Mouse (Mus musculus) embryonic facial prominence, embryonic 11.5 days (tissue): Measurements from ENCODE around the gene Dmpk. TPM values are rescaled to one million over a fixed set of nuclear protein-coding genes. Genes with fewer than 3 reads are reported as not detected.

Experiments used
- ATAC-seq: fragments of 200-750 bp; cut with Nextera tagmentation; replicated peaks from 2 replicates; pipeline ENCODE4 v1.8.0; 2017; ENCODE audit warnings: low read depth; ENCODE audit not compliant: insufficient number of reproducible peaks, low FRiP score, low TSS enrichment
- DNase-seq: peaks from one replicate; pipeline ENCODE4 v3.0.0-alpha.2; 2015; ENCODE audit warnings: low spot score
- H3K27ac ChIP-seq: fragments of 300-500 bp; sonication (generic); replicated peaks from 2 replicates; pipeline ENCODE4 v1.5.1; 2014; ENCODE audit warnings: mild to moderate bottlenecking, low read depth, low read length, control low read depth
- H3K27me3 ChIP-seq: fragments of 300-500 bp; sonication (generic); 2 replicates; pipeline ENCODE4 v1.6.1; 2014; ENCODE audit warnings: mild to moderate bottlenecking, low read length, moderate library complexity, mixed read lengths; ENCODE audit not compliant: control insufficient read depth, insufficient read depth
- H3K36me3 ChIP-seq: fragments of 300-500 bp; sonication (generic); replicated peaks from 2 replicates; pipeline ENCODE4 v1.6.1; 2014; ENCODE audit warnings: low read depth, mild to moderate bottlenecking, low read length, moderate library complexity, mixed read lengths; ENCODE audit not compliant: control insufficient read depth, insufficient read depth
- H3K4me1 ChIP-seq: fragments of 300-500 bp; sonication (generic); 2 replicates; pipeline ENCODE4 v1.6.1; 2014; ENCODE audit warnings: low read length, mixed read lengths; ENCODE audit not compliant: control insufficient read depth, insufficient read depth
- H3K4me2 ChIP-seq: fragments of 300-500 bp; sonication (generic); 2 replicates; pipeline ENCODE4 v1.6.1; 2014; ENCODE audit warnings: low read depth, mild to moderate bottlenecking, control low read depth, low read length, moderate library complexity
- H3K4me3 ChIP-seq: fragments of 300-500 bp; sonication (generic); 2 replicates; pipeline ENCODE4 v1.5.1; 2014; ENCODE audit warnings: low read depth, low read length, control low read depth
- H3K9ac ChIP-seq: fragments of 300-500 bp; sonication (generic); replicated peaks from 2 replicates; pipeline ENCODE4 v1.6.1; 2014; ENCODE audit warnings: mild to moderate bottlenecking, control low read depth, low read length
- H3K9me3 ChIP-seq: fragments of 300-500 bp; sonication (generic); replicated peaks from 2 replicates; pipeline ENCODE4 v1.6.1; 2016; ENCODE audit warnings: mild to moderate bottlenecking, low read length, inconsistent platforms, mixed read lengths; ENCODE audit not compliant: control insufficient read depth
- whole genome bisulfite sequencing: fragments of 180-500 bp; shearing (Covaris S2); extraction: QIAGEN DNeasy Blood & Tissue Kit; methylation state at CpG from one replicate; pipeline ENCODE4 v1.1.7; 2014; 5-methylcytosine and 5-hydroxymethylcytosine counted together
- polyA plus RNA-seq: library from polyadenylated mRNA; unstranded; fragments of >200 nt; fragmentation: Nextera tagmentation; extraction: Ambion mirVana; gene quantifications from 2 replicates; pipeline ENCODE4 v1.2.1, GENCODE M21; 2014

Gene Dmpk
- polyA plus RNA-seq = 5.1 and 6.5 TPM in 2 replicates

- peaks cover 5% of the 10 kb centered on the region for H3K4me1 ChIP-seq
- H3K27me3 ChIP-seq = no peaks in the 10 kb centered on the region
- H3K4me2 ChIP-seq = no peak within 1 kb of the TSS
- no peak within 1 kb of the TSS; the same call in 1 of the 2 replicates for H3K9ac ChIP-seq
- no peaks in the 10 kb centered on the region for H3K9me3 ChIP-seq
- no peak within 1 kb of the TSS for H3K27ac ChIP-seq
- ATAC-seq (no peak), DNase-seq (no peak)
- WGBS = 44% methylated on average over 10 of the region's 10 CpGs
- no peak within 1 kb of the TSS for H3K4me3 ChIP-seq
- H3K36me3 ChIP-seq = peaks cover 30% of the 10 kb centered on the region
These were observed at the start of gene Dmpk for GRCm38 (mm10) chr7:19083701-19084100. Gene Dmpk (plus strand): TSS chr7:19083849.

- Histone ChIP-seq H3K9ac (no peak overlapping the region), H3K4me3 (no peak overlapping the region), H3K36me3 (peaks cover 36% of the 10 kb centered on the region), H3K4me1 (no peaks in the 10 kb centered on the region), H3K27me3 (no peaks in the 10 kb centered on the region), H3K9me3 (no peaks in the 10 kb centered on the region), H3K4me2 (no peak overlapping the region), H3K27ac (no peak overlapping the region)
- 92% methylated on average over 6 of the region's 6 CpGs for WGBS
- DNase-seq (no peak), ATAC-seq (no peak)
These were observed 39.0 kb upstream of the Dmpk start for GRCm38 (mm10) chr7:19044616-19045015.

GRCm38 (mm10) chr7:19046286-19047069 is 37.2 kb upstream of the Dmpk start:
- no peaks in the 10 kb centered on the region for H3K9me3 ChIP-seq
- H3K4me2 ChIP-seq = no peak overlapping the region
- no peak overlapping the region for H3K27ac ChIP-seq
- no peak overlapping the region for H3K9ac ChIP-seq
- H3K36me3 ChIP-seq = peaks cover 29% of the 10 kb centered on the region
- WGBS = 91% methylated on average over 11 of the region's 11 CpGs
- H3K27me3 ChIP-seq = no peaks in the 10 kb centered on the region
- H3K4me3 ChIP-seq = no peak overlapping the region
- DNase-seq (no peak), ATAC-seq (no peak)
- no peaks in the 10 kb centered on the region for H3K4me1 ChIP-seq

DNA sequence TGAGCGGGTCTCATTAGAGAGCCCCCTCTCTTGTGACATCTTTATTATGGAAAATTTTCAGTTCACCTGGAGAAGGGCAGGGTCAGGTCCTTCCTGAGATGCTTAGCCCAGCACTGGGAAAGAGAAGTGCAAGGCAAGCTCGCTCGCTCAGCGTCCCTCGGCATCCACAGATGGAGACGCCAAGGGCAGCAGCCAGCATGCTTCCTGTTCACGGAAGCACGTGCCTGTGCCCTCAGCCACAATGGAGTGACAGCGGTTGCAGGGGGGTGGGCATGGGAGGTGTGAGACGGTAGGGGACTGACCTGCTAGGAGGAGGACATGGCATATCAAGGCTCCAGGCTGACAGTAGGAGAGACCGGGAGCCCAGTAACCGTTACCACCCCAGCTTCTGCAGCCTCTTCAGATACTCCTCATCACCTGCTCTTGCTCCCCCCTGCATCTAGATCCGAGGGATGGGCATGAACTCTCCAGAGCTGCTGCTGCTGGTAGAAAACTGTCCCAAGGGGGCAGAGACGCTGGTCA is 35.6 kb upstream of the Dmpk start:
- Histone ChIP-seq H3K9me3 (no peaks in the 10 kb centered on the region), H3K27me3 (no peaks in the 10 kb centered on the region), H3K4me3 (no peak overlapping the region), H3K4me1 (no peaks in the 10 kb centered on the region), H3K36me3 (peaks cover 18% of the 10 kb centered on the region), H3K9ac (no peak overlapping the region), H3K27ac (no peak overlapping the region), H3K4me2 (no peak overlapping the region)
- ATAC-seq = no peak
- WGBS = 89% methylated on average over 14 of the region's 14 CpGs
- DNase-seq = no peak

- WGBS = 87% methylated on average over 5 of the region's 5 CpGs
- H3K27ac ChIP-seq = no peak overlapping the region
- no peaks in the 10 kb centered on the region for H3K9me3 ChIP-seq
- peaks cover 15% of the 10 kb centered on the region; the same call in 1 of the 2 replicates for H3K36me3 ChIP-seq
- H3K27me3 ChIP-seq = no peaks in the 10 kb centered on the region
- no peak for ATAC-seq
- no peak overlapping the region for H3K9ac ChIP-seq
- no peak overlapping the region for H3K4me2 ChIP-seq
- H3K4me3 ChIP-seq = no peak overlapping the region
- H3K4me1 ChIP-seq = no peaks in the 10 kb centered on the region
- no peak for DNase-seq
These were observed 34.4 kb upstream of the Dmpk start for GRCm38 (mm10) chr7:19049252-19049651.

- Histone ChIP-seq H3K27ac (no peak overlapping the region), H3K4me3 (no peak overlapping the region), H3K9me3 (no peaks in the 10 kb centered on the region), H3K4me2 (no peak overlapping the region), H3K27me3 (no peaks in the 10 kb centered on the region), H3K9ac (no peak overlapping the region), H3K36me3 (peaks cover 15% of the 10 kb centered on the region; the same call in 1 of the 2 replicates), H3K4me1 (no peaks in the 10 kb centered on the region)
- WGBS = 91% methylated on average over 8 of the region's 8 CpGs
- ATAC-seq (no peak), DNase-seq (no peak)
These were observed 33.5 kb upstream of the Dmpk start for GRCm38 (mm10) chr7:19050172-19050571.

DNA sequence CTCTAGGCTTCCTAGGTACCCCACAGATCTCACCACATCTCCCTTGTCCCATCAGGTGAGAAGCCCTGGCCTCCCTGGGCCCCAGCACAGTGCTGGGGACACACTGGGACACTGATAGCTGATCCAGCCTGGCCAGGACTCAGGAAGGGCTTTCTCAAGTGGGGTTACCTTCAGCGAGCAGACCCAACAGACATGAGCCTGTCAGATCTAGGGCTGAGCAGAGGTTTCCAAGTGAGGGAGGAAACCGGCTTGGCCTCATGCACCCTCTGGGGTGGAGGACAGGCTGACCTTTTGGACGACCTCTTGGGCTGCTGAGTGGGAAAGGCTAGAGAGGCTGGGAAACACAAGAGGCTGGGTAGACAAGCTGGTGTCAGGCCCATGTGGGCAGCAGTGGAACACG is 32.5 kb upstream of the Dmpk start:
- Histone ChIP-seq H3K36me3 (peaks cover 11% of the 10 kb centered on the region; the same call in 1 of the 2 replicates), H3K4me3 (no peak overlapping the region), H3K27me3 (no peaks in the 10 kb centered on the region), H3K9me3 (no peaks in the 10 kb centered on the region), H3K9ac (no peak overlapping the region), H3K4me2 (no peak overlapping the region), H3K27ac (no peak overlapping the region), H3K4me1 (no peaks in the 10 kb centered on the region)
- ATAC-seq = no peak
- no peak for DNase-seq
- WGBS = 65% methylated on average over 4 of the region's 4 CpGs
